Mouse (Mus musculus) CH12.LX (cell line): Measurements from ENCODE around the gene Ankrd26. TPM values are rescaled to one million over a fixed set of nuclear protein-coding genes. Genes with fewer than 3 reads are reported as not detected.

Source experiments
- DNase-seq: peaks from one replicate; pipeline ENCODE4 v3.0.0-alpha.2; 2013; ENCODE audit errors: extremely low read depth
- H3K27ac ChIP-seq: 2 replicates; pipeline ENCODE4 v1.5.1; 2012; ENCODE audit warnings: low read depth, mild to moderate bottlenecking, control low read depth, moderate library complexity; ENCODE audit not compliant: insufficient read depth
- H3K27me3 ChIP-seq: replicated peaks from 2 replicates; pipeline ENCODE3; 2012; ENCODE audit warnings: inconsistent platforms
- H3K36me3 ChIP-seq, 2 experiments: replicated peaks in 1 of 2; 2 replicates each; pipeline versions ENCODE3 to v1.6.1; 2012; ENCODE audit warnings: inconsistent platforms in 1 of 2, low read length in 1 of 2, mild to moderate bottlenecking in 1 of 2, mixed read lengths in 1 of 2, moderate library complexity in 1 of 2; ENCODE audit not compliant: control insufficient read depth in 1 of 2, insufficient read depth in 1 of 2
- H3K4me1 ChIP-seq, 2 experiments: 2 replicates each; pipeline ENCODE4 v1.6.1; 2012; ENCODE audit warnings: inconsistent platforms in 1 of 2, moderate library complexity in 1 of 2; ENCODE audit not compliant: insufficient read depth in 2 of 2, control insufficient read depth in 1 of 2
- H3K4me2 ChIP-seq: 2 replicates; pipeline ENCODE4 v1.6.1; 2012; ENCODE audit warnings: low read depth, mild to moderate bottlenecking, control low read depth; ENCODE audit not compliant: poor library complexity, insufficient read depth, severe bottlenecking
- H3K4me3 ChIP-seq, 3 experiments: fragments of 150-350 bp in 1 of 3; sonication (generic) in 1 of 3; replicated peaks in 1 of 3; 2 replicates each; pipeline versions ENCODE3 to v1.5.1; 2011 to 2012; ENCODE audit warnings: low read depth in 2 of 3, low read length in 2 of 3, mild to moderate bottlenecking in 2 of 3, moderate library complexity in 2 of 3, control low read depth in 1 of 3, improper control_type of control experiment in 1 of 3, inconsistent platforms in 1 of 3, mixed read lengths in 1 of 3; ENCODE audit not compliant: poor library complexity in 1 of 3
- H3K79me2 ChIP-seq: replicated peaks from 2 replicates; pipeline ENCODE4 v1.6.1; 2012; ENCODE audit warnings: mild to moderate bottlenecking, moderate library complexity; ENCODE audit not compliant: control insufficient read depth, poor library complexity, insufficient read depth, severe bottlenecking; ENCODE audit errors: extremely low read depth
- H3K9ac ChIP-seq: 2 replicates; pipeline ENCODE4 v1.6.1; 2012; ENCODE audit warnings: low read depth, mild to moderate bottlenecking, control low read depth, moderate library complexity; ENCODE audit not compliant: insufficient read depth
- H3K9me3 ChIP-seq: replicated peaks from 2 replicates; pipeline ENCODE3; 2012; ENCODE audit warnings: low read length, inconsistent platforms, mixed read lengths
- BHLHE40 ChIP-seq: IDR thresholded peaks from 2 replicates; pipeline ENCODE4 v1.6.1; 2011; ENCODE audit warnings: mild to moderate bottlenecking, low read depth, low read length, improper control_type of control experiment
- CHD1 ChIP-seq: IDR thresholded peaks from 2 replicates; pipeline ENCODE4 v1.6.1; 2012; ENCODE audit warnings: low read depth, low read length, improper control_type of control experiment, inconsistent platforms
- CHD2 ChIP-seq: IDR thresholded peaks from 2 replicates; pipeline ENCODE4 v1.6.1; 2011; ENCODE audit warnings: low read length, improper control_type of control experiment
- E2F4 ChIP-seq: IDR thresholded peaks from 2 replicates; pipeline ENCODE4 v1.6.1; 2011; ENCODE audit warnings: low read depth, low read length, improper control_type of control experiment; ENCODE audit not compliant: insufficient replicate concordance
- ELF1 ChIP-seq: IDR thresholded peaks from 2 replicates; pipeline ENCODE4 v1.6.1; 2014; ENCODE audit warnings: low read depth, mild to moderate bottlenecking, inconsistent platforms, low read length, improper control_type of control experiment
- GABPA ChIP-seq: IDR thresholded peaks from 2 replicates; pipeline ENCODE4 v1.6.1; 2012; ENCODE audit warnings: low read depth, low read length, improper control_type of control experiment, inconsistent platforms; ENCODE audit not compliant: insufficient replicate concordance
- HCFC1 ChIP-seq: IDR thresholded peaks from 2 replicates; pipeline ENCODE4 v1.6.1; 2012; ENCODE audit warnings: low read depth, mild to moderate bottlenecking, inconsistent platforms, low read length, improper control_type of control experiment
- KAT2A ChIP-seq: IDR thresholded peaks from 2 replicates; pipeline ENCODE4 v1.6.1; 2012; ENCODE audit warnings: low read length, improper control_type of control experiment, inconsistent platforms; ENCODE audit not compliant: insufficient replicate concordance
- MXI1 ChIP-seq: IDR thresholded peaks from 2 replicates; pipeline ENCODE4 v1.6.1; 2011; ENCODE audit warnings: mild to moderate bottlenecking, low read depth, low read length, improper control_type of control experiment
- NELFE ChIP-seq: IDR thresholded peaks from 2 replicates; pipeline ENCODE4 v1.6.1; 2011; ENCODE audit warnings: low read depth, low read length, improper control_type of control experiment
- NRF1 ChIP-seq: IDR thresholded peaks from 2 replicates; pipeline ENCODE4 v1.6.1; 2014; ENCODE audit warnings: low read depth, mild to moderate bottlenecking, inconsistent platforms, low read length, improper control_type of control experiment, moderate library complexity
- POLR2A ChIP-seq: IDR thresholded peaks from 2 replicates; pipeline ENCODE4 v1.6.1; 2011; ENCODE audit warnings: low read depth, mild to moderate bottlenecking, improper control_type of control experiment, low read length
- POLR2AphosphoS2 ChIP-seq: IDR thresholded peaks from 2 replicates; pipeline ENCODE4 v1.6.1; 2011; ENCODE audit warnings: low read depth, low read length, improper control_type of control experiment
- SIN3A ChIP-seq: IDR thresholded peaks from 2 replicates; pipeline ENCODE4 v1.6.1; 2012; ENCODE audit warnings: low read length, improper control_type of control experiment, inconsistent platforms
- TBP ChIP-seq: conservative IDR thresholded peaks from 2 replicates; pipeline ENCODE4 v1.6.1; 2011; ENCODE audit warnings: low read depth, low read length, improper control_type of control experiment
- TCF12 ChIP-seq: IDR thresholded peaks from 2 replicates; pipeline ENCODE4 v1.6.1; 2014; ENCODE audit warnings: low read depth, mild to moderate bottlenecking, inconsistent platforms, low read length, improper control_type of control experiment
- UBTF ChIP-seq: IDR thresholded peaks from 2 replicates; pipeline ENCODE4 v1.6.1; 2012; ENCODE audit warnings: low read depth, mild to moderate bottlenecking, inconsistent platforms, low read length, improper control_type of control experiment, moderate library complexity
- ZC3H11A ChIP-seq: IDR thresholded peaks from 2 replicates; pipeline ENCODE4 v1.6.1; 2012; ENCODE audit warnings: low read depth, mild to moderate bottlenecking, inconsistent platforms, low read length, improper control_type of control experiment
- ZKSCAN1 ChIP-seq: IDR thresholded peaks from 2 replicates; pipeline ENCODE4 v1.6.1; 2012; ENCODE audit warnings: low read depth, inconsistent platforms, low read length, improper control_type of control experiment, borderline replicate concordance
- ZMIZ1 ChIP-seq: IDR thresholded peaks from 2 replicates; pipeline ENCODE4 v1.6.1; 2012; ENCODE audit warnings: low read depth, mild to moderate bottlenecking, inconsistent platforms, low read length, improper control_type of control experiment
- dilution Hi-C: fragments of 300-500 bp; cut with MboI; formaldehyde crosslinking; loops from 2 replicates; pipeline ENCODE4 v1.14.3; 2020; ENCODE audit warnings: low sequenced_read_pairs; ENCODE audit not compliant: extremely low pct_unique_long_range_greater_than_20kb, extremely low pct_ligation_motif_present
- in situ Hi-C: fragments of 300-500 bp; cut with MboI; formaldehyde crosslinking; loops from 3 replicates; pipeline ENCODE4 v1.14.3; 2019; ENCODE audit warnings: low sequenced_read_pairs, low pct_ligation_motif_present, low pct_unique_long_range_greater_than_20kb, mixed read lengths
- polyA plus RNA-seq: library from polyadenylated mRNA; unstranded; fragments of >175 nt; gene quantifications from 2 replicates; pipeline ENCODE4 v1.2.1, GENCODE M21; 2012; ENCODE audit warnings: low read depth; ENCODE audit not compliant: insufficient read length
- total RNA-seq, 2 experiments: library from RNA; depleted of rRNA; stranded (reverse); fragments of 300-350 nt in 1 of 2; fragments of >200 nt in 1 of 2; gene quantifications; 2 replicates each; pipeline ENCODE4 v1.2.3; 2012 to 2014

Gene Ankrd26
- total RNA-seq (2012; rRNA removed) = 8.1 and 10.3 TPM in 2 replicates
- total RNA-seq (2014; rRNA removed) = 5.2 and 6.1 TPM in 2 replicates
- 8.3 and 9.4 TPM in 2 replicates for polyA plus RNA-seq

DNA sequence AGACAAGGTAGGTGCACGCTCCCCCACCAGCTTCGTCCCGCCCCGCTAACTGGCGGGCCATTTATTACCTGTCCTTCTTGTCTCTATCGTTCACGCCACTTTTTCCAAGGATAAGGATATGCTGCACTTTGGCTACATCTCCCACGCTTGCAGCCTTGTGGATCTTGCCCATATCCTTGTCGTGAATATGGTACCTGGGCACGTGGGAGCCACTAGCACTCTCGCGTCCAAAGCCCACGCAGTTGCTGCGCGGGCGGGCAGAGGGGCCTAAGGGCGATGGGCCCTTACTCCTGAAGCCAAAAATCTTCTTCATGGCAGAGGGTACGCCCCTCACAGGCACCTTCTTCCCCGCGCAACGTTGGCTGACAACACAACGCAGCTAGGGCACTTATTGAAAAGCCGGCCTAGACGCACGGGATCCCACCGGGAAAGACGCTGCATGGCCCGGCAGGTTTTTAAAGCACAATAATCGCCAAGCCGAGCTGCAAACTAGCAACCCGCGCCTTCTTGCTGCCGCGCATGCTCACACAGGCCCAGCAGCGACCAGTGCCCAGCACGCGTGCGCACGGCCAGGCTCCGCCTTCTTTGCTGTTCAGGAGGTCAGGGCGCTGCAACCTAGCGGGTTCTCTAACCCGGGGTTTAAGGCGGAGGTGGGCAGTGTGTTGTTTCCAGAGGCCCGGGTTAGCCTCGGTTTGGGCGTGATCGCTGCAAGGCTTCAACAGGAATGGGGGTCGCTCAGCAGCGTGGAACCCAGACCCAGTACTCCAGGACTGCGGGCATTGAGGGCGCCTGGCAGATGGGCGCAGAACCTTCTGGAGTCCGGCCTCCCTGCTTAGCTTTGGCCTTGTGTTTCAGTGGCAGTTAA, at the start of gene Ankrd26:
TSS of gene Ankrd26 (minus strand) at position 482 of the 865 bp plus-strand sequence.
- H3K36me3 ChIP-seq = peaks cover 5 to 31% of the 10 kb centered on the region in 2 experiments
- H3K27me3 ChIP-seq = no peaks in the 10 kb centered on the region
- no peak within 1 kb of the TSS for H3K27ac ChIP-seq
- peak within 1 kb of the TSS; percentile 72 for H3K9ac ChIP-seq
- 0 out of 2 replicates have a peak, but pooled peaks have one; percentile 51 for TF ChIP-seq KAT2A
- TF ChIP-seq NELFE = peak; percentile 94
- no peak for TF ChIP-seq UBTF
- TF ChIP-seq CHD1 = peak; percentile 47; the same call in 1 of the 2 replicates
- TF ChIP-seq MXI1 = peak; percentile 83; the same call in 1 of the 2 replicates
- TF ChIP-seq TBP = peak; percentile 65; the same call in 1 of the 2 replicates
- no peak; the same call in 1 of the 2 replicates for TF ChIP-seq SIN3A
- TF ChIP-seq TCF12 = peak; percentile 86
- TF ChIP-seq E2F4 = peak; percentile 59; the same call in 1 of the 2 replicates
- peak; percentile 95 for TF ChIP-seq POLR2A
- TF ChIP-seq HCFC1 = peak; percentile 39
- TF ChIP-seq BHLHE40 = peak; percentile 57; the same call in 1 of the 2 replicates
- TF ChIP-seq ZMIZ1 = peak; percentile 93
- TF ChIP-seq CHD2 = no peak
- no peak for TF ChIP-seq ELF1
- TF ChIP-seq ZC3H11A = no peak
- peak; percentile 97 for TF ChIP-seq NRF1
- peak; percentile 79; the same call in 1 of the 2 replicates for TF ChIP-seq POLR2AphosphoS2
- H3K4me1 ChIP-seq = peaks cover 6 to 21% of the 10 kb centered on the region in 2 experiments
- peak within 1 kb of the TSS; percentile 97 for H3K4me2 ChIP-seq
- in situ Hi-C loops = no loop called here
- DNase-seq = peak; percentile 91
- H3K4me3 ChIP-seq = peak within 1 kb of the TSS; percentile 67 to 87 (median 74)
- H3K79me2 ChIP-seq = no peaks in the 10 kb centered on the region; the same call in 1 of the 2 replicates
- H3K9me3 ChIP-seq = no peaks in the 10 kb centered on the region
- dilution Hi-C loops = no loop called here

DNA sequence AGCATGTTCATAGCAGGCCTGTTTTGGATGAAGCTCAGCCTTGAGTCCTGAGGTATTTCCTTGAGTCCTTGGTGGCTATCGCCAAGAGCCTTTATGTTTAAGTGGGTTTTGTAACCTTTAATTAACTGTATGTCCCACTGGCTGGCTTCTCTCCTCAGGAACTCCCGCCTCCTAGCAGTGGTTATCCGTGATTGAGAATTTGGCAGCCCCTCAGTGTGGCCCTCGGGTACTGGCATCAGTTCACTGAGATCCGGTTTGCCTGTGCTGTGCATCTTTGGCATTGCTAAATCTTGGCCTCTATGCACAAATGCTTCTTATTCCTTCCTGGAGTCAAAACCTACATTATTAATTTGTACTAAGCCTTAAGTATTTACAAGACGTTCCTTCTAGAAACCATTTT, 46.9 kb upstream of the Ankrd26 start:
- no peak overlapping the region for H3K27ac ChIP-seq
- H3K36me3 ChIP-seq = no peaks in the 10 kb centered on the region
- no peak overlapping the region for H3K4me2 ChIP-seq
- no peak overlapping the region for H3K9ac ChIP-seq
- dilution Hi-C loops = no loop called here
- no peak for DNase-seq
- H3K9me3 ChIP-seq = no peaks in the 10 kb centered on the region
- TF ChIP-seq ZKSCAN1 (no peak), UBTF (no peak), NELFE (no peak), CHD1 (no peak), GABPA (no peak)
- TF ChIP-seq, all 38 proteins: peak for 0
- Histone ChIP-seq H3K4me1 (no peaks in the 10 kb centered on the region), H3K79me2 (no peaks in the 10 kb centered on the region), H3K4me3 (no peak overlapping the region), H3K27me3 (peaks cover 93% of the 10 kb centered on the region)
- in situ Hi-C loops = loop anchor here (25.0 kb wide), 1 partner anchor 728 kb away; the partner anchor contains the start of gene Lrtm2
